Mouse (Mus musculus) hindbrain, embryonic 16.5 days (tissue): ENCODE results near the gene Dennd1b. TPM values are rescaled to one million over a fixed set of nuclear protein-coding genes. Genes with fewer than 3 reads are reported as not detected.

Experiments used
- ATAC-seq: fragments of 200-750 bp; cut with Nextera tagmentation; 2 replicates; pipeline ENCODE4 v1.8.0; 2017; ENCODE audit warnings: moderate TSS enrichment, moderate library complexity
- H3K27ac ChIP-seq: fragments of 300-500 bp; sonication (generic); 2 replicates; pipeline ENCODE4 v1.5.1; 2014; ENCODE audit warnings: low read depth, mild to moderate bottlenecking, control low read depth, low read length, moderate library complexity
- H3K27me3 ChIP-seq: fragments of 300-500 bp; sonication (generic); replicated peaks from 2 replicates; pipeline ENCODE4 v1.6.1; 2014; ENCODE audit warnings: low read length; ENCODE audit not compliant: control insufficient read depth, insufficient read depth
- H3K36me3 ChIP-seq: fragments of 300-500 bp; sonication (generic); 2 replicates; pipeline ENCODE4 v1.6.1; 2014; ENCODE audit warnings: mild to moderate bottlenecking, low read length, moderate library complexity, mixed read lengths; ENCODE audit not compliant: control insufficient read depth, insufficient read depth
- H3K4me1 ChIP-seq: fragments of 300-500 bp; sonication (generic); 2 replicates; pipeline ENCODE4 v1.6.1; 2014; ENCODE audit warnings: low read depth, low read length; ENCODE audit not compliant: control insufficient read depth, insufficient read depth
- H3K4me2 ChIP-seq: fragments of 300-500 bp; sonication (generic); 2 replicates; pipeline ENCODE4 v1.6.1; 2014; ENCODE audit warnings: mild to moderate bottlenecking, low read length, control low read depth, moderate library complexity
- H3K4me3 ChIP-seq: fragments of 300-500 bp; sonication (generic); 2 replicates; pipeline ENCODE4 v1.5.1; 2014; ENCODE audit warnings: mild to moderate bottlenecking, low read length, control low read depth, moderate library complexity
- H3K9ac ChIP-seq: fragments of 300-500 bp; sonication (generic); 2 replicates; pipeline ENCODE4 v1.6.1; 2014; ENCODE audit warnings: low read depth, mild to moderate bottlenecking, control low read depth, low read length, moderate library complexity
- H3K9me3 ChIP-seq: fragments of 300-500 bp; sonication (generic); 2 replicates; pipeline ENCODE4 v1.6.1; 2014; ENCODE audit warnings: mild to moderate bottlenecking, low read length, moderate library complexity; ENCODE audit not compliant: control insufficient read depth
- WGBS: fragments of 180-500 bp; shearing (Covaris S2); extraction: QIAGEN DNeasy Blood & Tissue Kit; methylation state at CpG from one replicate; pipeline ENCODE4 v1.1.7; 2014; 5-methylcytosine and 5-hydroxymethylcytosine counted together
- polyA plus RNA-seq: library from polyadenylated mRNA; unstranded; fragments of >200 nt; fragmentation: Nextera tagmentation; extraction: Ambion mirVana; gene quantifications from 2 replicates; pipeline ENCODE4 v1.2.1, GENCODE M21; 2015

Gene Dennd1b
- polyA plus RNA-seq: 6.3 and 7.9 TPM in 2 replicates

DNA sequence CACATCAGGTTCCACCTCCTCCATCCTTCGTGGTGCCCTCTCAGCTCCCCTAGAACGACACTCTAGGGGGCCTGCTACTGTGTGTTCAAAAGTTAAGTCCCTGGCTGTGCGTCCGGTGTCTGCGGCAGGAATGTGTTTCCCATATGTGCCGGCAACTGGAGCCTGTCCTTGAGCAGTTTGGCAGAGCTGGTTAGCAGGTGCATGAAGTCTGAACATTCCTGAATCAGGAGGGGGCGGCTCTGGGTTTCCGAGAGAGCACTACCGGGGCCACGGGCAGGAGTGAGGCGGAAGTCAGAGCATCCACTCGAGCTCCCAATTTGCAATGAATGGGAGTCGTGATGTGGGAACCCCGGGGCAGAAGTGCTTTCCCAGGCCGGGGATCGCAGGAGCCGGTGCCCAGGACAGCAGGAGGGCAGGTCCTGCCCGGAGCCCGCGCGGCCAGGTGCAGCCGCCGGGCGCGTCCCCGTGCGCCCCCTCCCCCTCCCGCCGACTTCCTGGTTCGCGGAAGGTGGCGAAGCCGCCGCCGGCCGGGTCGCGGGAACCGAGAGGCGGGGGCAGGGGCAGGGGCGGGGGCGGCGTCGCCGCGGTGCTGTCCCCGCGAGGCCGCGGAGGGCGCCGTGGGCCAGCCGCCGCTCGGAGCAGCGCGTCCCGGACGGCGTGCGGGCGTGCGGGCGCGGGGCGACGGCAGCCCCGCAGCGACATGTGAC, at the start of gene Dennd1b:
Dennd1b (plus strand) TSS at position 275 of the 707 bp plus-strand sequence.
- peak within 1 kb of the TSS; percentile 62 for H3K4me2 ChIP-seq
- ATAC-seq: peak; percentile 85
- peak within 1 kb of the TSS; percentile 97 for H3K9ac ChIP-seq
- peak within 1 kb of the TSS; percentile 90 for H3K4me3 ChIP-seq
- H3K4me1 ChIP-seq: peaks cover 10% of the 10 kb centered on the region
- H3K27me3 ChIP-seq: no peaks in the 10 kb centered on the region
- no peaks in the 10 kb centered on the region for H3K9me3 ChIP-seq
- WGBS: 0% methylated on average over 17 of the region's 69 CpGs
- no peaks in the 10 kb centered on the region for H3K36me3 ChIP-seq
- H3K27ac ChIP-seq: peak within 1 kb of the TSS; percentile 96

DNA sequence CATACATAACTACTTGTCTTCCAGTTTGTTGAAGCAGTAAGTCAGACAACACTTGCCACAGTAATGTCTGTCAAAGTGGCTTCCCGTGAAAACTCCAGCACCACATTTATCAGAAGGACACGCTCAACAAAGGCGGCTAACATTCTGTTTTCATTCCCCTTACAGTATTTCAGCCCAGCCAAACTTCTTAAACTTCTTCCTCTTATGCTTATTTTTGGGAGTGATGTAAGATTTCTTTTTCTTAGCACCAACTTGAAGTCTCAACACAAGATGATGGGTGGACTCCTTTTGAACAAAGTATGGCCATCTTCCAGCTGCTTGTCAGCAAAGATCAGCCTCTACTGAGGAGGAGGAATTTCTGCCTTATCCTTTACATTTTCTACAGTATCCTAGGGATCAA, 47.6 kb upstream of the Dennd1b start:
- H3K4me1 ChIP-seq: no peaks in the 10 kb centered on the region
- no peak overlapping the region for H3K4me2 ChIP-seq
- H3K36me3 ChIP-seq: no peaks in the 10 kb centered on the region
- H3K27me3 ChIP-seq: no peaks in the 10 kb centered on the region
- no peak for ATAC-seq
- no peak overlapping the region for H3K4me3 ChIP-seq
- H3K27ac ChIP-seq: no peak overlapping the region
- H3K9ac ChIP-seq: no peak overlapping the region
- 92% methylated on average over 3 of the region's 3 CpGs for WGBS
- H3K9me3 ChIP-seq: no peaks in the 10 kb centered on the region

DNA sequence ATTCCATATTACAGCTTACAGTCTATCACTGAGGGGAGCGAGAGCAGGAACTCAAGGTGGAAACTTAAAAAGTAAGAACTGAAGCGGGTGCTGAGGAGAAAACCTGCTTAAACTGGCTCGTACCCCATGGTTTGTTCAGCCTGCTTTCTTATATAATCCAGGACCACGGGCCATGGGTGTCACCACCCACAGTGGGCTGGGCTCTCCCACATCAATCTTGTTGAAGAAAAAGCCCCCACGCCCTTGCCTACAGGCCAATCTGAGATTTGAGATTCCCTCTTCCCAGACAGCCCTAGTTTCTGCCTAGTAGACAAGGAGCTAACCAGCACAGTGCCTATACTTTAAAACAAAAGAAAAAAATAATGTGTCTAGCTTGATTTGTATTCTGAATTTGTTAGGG, 43.6 kb upstream of the Dennd1b start:
- H3K4me2 ChIP-seq: no peak overlapping the region
- no peak overlapping the region for H3K4me3 ChIP-seq
- WGBS: 88% methylated on average over 5 of the region's 5 CpGs
- ATAC-seq: no peak
- no peaks in the 10 kb centered on the region for H3K4me1 ChIP-seq
- H3K9ac ChIP-seq: no peak overlapping the region
- no peaks in the 10 kb centered on the region for H3K9me3 ChIP-seq
- no peaks in the 10 kb centered on the region for H3K27me3 ChIP-seq
- H3K36me3 ChIP-seq: no peaks in the 10 kb centered on the region
- no peak overlapping the region for H3K27ac ChIP-seq

DNA sequence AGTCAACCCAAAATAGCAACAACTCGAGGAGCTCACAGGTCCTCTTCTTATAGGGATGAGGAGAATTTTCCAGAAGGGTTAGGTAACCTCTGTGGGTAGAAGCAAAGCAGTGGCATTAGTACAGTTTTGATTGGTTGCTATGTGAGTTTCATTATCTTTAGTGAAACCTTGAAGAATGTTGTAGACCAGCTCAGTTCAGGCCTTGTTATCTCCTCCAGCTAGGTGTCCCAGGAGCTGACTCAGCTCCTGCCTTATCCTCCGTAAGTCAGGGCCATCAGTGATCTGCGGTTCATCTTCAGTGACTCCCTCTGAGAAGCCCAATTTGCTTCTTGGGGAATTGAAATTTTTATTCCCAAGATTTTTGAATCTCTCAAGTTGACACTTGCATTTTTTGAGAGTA, 43.2 kb upstream of the Dennd1b start:
- no peaks in the 10 kb centered on the region for H3K36me3 ChIP-seq
- WGBS: 90% methylated on average over 3 of the region's 3 CpGs
- H3K27me3 ChIP-seq: no peaks in the 10 kb centered on the region
- no peaks in the 10 kb centered on the region for H3K4me1 ChIP-seq
- ATAC-seq: no peak
- no peaks in the 10 kb centered on the region for H3K9me3 ChIP-seq
- H3K4me2 ChIP-seq: no peak overlapping the region
- H3K9ac ChIP-seq: no peak overlapping the region
- H3K4me3 ChIP-seq: no peak overlapping the region
- H3K27ac ChIP-seq: no peak overlapping the region

DNA sequence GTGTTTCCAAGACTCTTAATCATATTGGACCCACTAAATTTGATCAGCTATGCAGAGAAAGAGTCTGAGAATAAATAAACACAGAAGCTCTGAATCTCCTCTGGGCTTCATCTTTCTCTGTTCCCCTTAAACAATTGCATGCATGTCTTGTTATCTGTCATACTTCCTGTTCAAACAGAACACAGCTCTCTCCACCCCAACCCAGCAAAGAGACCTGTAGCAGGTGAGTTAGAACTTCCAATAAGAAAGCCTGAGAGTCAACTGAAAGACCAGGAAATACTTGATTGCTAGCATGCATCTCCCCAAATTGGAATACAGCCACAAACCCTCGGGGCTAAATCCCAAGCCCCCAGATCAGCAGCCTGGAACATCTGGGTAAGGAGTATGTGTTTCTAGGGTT, 42.4 kb upstream of the Dennd1b start:
- Histone ChIP-seq H3K36me3 (no peaks in the 10 kb centered on the region), H3K9me3 (no peaks in the 10 kb centered on the region), H3K4me1 (no peaks in the 10 kb centered on the region), H3K4me3 (no peak overlapping the region), H3K4me2 (no peak overlapping the region), H3K9ac (no peak overlapping the region), H3K27ac (no peak overlapping the region), H3K27me3 (no peaks in the 10 kb centered on the region)
- no peak for ATAC-seq
- WGBS: 87% methylated on average over 1 of the region's 1 CpGs

DNA sequence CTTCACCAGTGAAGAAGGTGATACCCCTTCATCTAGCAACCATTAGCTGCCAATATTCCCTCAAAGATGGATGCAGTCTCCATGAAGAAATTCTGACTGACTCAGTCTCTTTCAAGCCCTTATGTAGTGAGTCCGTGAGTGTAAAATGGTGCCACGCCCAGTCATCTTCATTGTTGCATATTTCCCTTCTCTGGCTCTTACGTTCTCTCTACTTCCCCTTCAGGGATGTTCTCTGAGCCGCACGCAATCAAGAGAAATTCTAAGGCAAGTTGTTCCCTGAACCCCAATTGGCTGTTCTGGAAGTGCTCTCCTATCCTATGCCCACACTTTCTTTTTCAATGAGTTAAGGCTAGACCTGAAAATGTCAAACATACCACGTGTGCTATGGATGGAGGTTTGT, 40.3 kb upstream of the Dennd1b start:
- WGBS: 90% methylated on average over 6 of the region's 6 CpGs
- no peak overlapping the region for H3K27ac ChIP-seq

DNA sequence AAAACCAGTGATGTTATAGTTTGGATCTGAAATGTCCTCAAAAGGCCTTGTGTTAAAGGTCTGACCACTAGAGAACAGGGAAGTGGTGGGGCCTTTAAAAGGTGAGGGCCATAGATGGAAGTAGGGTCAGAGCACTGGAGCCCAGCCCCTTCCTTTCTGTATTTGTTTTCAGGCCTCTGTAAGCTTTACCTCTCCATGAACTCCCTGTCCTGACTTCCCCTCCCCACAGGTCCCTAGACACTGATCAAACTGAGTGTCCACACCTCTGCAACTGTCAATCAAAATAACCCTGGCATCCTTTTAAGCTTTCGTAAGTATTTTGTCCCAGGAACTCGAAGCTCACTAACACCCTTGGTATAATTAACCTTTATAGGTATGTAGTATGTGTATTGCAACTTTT, 39.0 kb upstream of the Dennd1b start:
- Histone ChIP-seq H3K36me3 (no peaks in the 10 kb centered on the region), H3K27me3 (no peaks in the 10 kb centered on the region), H3K9ac (no peak overlapping the region), H3K4me2 (no peak overlapping the region), H3K27ac (no peak overlapping the region), H3K9me3 (no peaks in the 10 kb centered on the region), H3K4me3 (no peak overlapping the region), H3K4me1 (no peaks in the 10 kb centered on the region)
- WGBS: 89% methylated on average over 2 of the region's 2 CpGs
- no peak for ATAC-seq

More for the DNA sequence above, 40.3 kb upstream of the Dennd1b start:
- Histone ChIP-seq H3K4me1 (no peaks in the 10 kb centered on the region), H3K4me3 (no peak overlapping the region), H3K4me2 (no peak overlapping the region), H3K9ac (no peak overlapping the region), H3K36me3 (no peaks in the 10 kb centered on the region), H3K27me3 (no peaks in the 10 kb centered on the region), H3K9me3 (no peaks in the 10 kb centered on the region)
- ATAC-seq: no peak

DNA sequence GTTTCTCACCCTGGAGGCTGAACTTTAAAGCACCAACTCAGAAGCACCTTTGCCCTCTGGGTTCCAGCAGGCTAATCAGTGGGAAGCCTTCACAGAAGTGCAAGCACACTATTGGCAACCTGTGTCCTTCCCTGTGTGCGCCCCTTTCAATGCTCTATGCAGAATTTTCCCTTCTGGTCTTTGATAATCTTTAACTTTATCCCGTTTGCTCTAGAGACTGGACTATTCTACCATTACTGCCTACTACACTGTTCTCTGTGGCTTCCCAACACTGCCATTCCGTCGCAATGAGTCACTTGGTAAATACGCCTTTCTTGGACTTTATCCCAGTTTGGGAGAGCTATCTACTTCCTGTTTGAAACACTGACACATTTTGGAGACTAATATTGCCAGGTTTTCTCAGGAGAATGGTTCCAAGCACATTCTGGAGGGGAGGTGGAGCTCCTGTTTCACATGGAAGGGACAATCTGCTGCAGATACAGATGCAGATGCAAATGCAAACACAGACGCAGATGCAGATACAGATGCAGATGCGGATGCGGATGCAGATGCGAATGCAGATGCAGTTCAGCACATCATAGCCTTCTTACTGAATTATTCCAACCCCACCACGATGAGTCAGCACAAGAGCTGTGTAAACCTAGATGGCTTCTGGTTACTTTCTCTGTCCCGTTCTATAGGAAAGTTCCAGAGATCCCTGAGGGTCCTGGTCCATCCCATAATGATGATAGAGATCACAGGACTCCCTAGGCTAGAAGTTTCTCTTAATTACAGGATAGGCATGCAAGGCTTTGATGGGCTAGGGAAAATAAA, 34.4 kb upstream of the Dennd1b start:
- WGBS: 83% methylated on average over 11 of the region's 11 CpGs
- Histone ChIP-seq H3K4me2 (no peak overlapping the region), H3K9ac (no peak overlapping the region), H3K27ac (no peak overlapping the region), H3K27me3 (no peaks in the 10 kb centered on the region), H3K4me1 (no peaks in the 10 kb centered on the region), H3K36me3 (no peaks in the 10 kb centered on the region), H3K4me3 (no peak overlapping the region), H3K9me3 (no peaks in the 10 kb centered on the region)
- no peak for ATAC-seq

DNA sequence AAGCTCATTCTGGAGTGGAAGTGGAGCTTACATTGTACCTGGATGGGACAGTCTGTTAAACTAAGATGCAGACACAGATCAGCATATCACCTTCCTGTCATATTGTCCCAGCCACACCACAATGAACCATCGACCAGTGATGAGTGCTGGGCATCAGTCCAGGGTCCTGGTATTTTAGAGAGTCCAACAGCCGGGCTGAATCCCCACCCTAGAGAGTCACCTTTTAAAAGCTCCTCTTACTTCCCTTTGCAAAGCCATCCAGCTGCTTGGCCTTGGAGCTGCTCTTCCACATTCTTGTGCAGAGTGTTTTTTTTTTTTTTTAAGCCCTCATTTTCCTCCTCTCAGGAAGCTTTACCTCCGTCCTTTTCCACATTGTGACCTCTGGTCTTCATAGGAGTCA, 33.2 kb upstream of the Dennd1b start:
- H3K27ac ChIP-seq: no peak overlapping the region
- H3K9me3 ChIP-seq: no peaks in the 10 kb centered on the region
- no peak for ATAC-seq
- 83% methylated on average over 3 of the region's 3 CpGs for WGBS
- H3K4me3 ChIP-seq: no peak overlapping the region
- no peak overlapping the region for H3K4me2 ChIP-seq
- H3K27me3 ChIP-seq: no peaks in the 10 kb centered on the region
- H3K9ac ChIP-seq: no peak overlapping the region
- no peaks in the 10 kb centered on the region for H3K36me3 ChIP-seq
- H3K4me1 ChIP-seq: no peaks in the 10 kb centered on the region
